Mouse (Mus musculus) lung, adult 2 months (tissue): Measurements from ENCODE around the gene Prpf3.
"Not testable (repeated sequence)": the region's sequence is repeated elsewhere in the genome, so short reads cannot be mapped to it uniquely, and the experiment has no call there.

Source experiments
- CTCF ChIP-seq: fragments of 200-500 bp; IDR thresholded peaks from 2 replicates; pipeline ENCODE4 v1.5.1; 2011; ENCODE audit warnings: mild to moderate bottlenecking, low read length, control low read depth; ENCODE audit not compliant: insufficient read depth
- POLR2A ChIP-seq: fragments of 200-500 bp; IDR thresholded peaks from 2 replicates; pipeline ENCODE4 v1.6.1; 2011; ENCODE audit warnings: low read depth, mild to moderate bottlenecking, control low read depth, low read length, borderline replicate concordance; ENCODE audit errors: extremely low read depth

GRCm38 (mm10) chr3:95895501-95895900 is 39.8 kb upstream of the Prpf3 start:
- TF ChIP-seq CTCF, POLR2A: not testable (repeated sequence)
